Mouse (Mus musculus): ENCODE data around the gene Eif4b. TPM values are rescaled to one million over a fixed set of nuclear protein-coding genes. Genes with fewer than 3 reads are reported as not detected.

Eif4b gene
- total RNA-seq, 2 experiments from 2014 or later, result 130 to 147 TPM

DNA sequence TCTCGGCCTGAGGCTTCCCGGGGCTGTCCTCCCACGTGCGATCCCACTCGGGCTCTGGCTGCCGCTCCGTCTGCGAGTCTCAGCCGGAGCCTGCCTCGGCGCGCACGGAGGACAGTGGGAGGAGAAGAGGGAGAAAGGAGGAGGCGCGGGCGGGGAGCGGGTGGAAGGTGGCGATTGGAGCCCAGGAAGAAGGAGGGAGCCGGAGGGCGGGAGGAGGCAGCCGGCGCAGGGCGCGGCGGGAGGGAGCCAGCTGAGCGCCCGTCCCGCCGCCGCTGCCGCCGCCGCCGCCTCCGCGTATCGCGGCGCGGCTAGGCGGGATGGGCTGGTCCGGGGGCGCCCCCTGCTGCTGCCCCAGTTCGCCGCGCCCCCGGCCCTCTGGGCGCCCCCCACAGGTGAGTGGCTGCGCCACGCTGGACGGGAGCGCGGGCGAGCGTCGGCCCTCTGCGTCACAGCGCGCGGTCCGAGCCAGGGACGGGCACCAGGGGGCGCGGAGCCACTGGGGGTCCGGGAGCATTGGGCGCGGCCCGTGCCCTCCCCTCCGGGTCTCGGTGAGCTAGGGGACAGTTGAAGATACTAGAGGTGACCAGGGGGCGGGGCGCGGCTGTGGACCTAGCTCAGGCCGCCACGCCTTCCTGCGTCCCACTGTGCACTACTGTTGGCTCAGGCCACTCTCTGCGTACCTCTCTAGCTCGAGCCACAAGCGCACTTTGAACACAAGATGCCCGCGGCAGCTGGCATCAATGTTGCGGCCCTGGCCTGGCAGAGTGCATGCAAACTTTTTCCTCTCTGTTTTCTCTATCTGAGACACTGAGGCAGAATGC, 26.8 kb downstream of the Eif4b start, which contains the start of gene Tns2:
Gene Tns2 (plus strand): TSS at position 253 of the 821 bp plus-strand sequence.
- intact Hi-C loops (cut with DNase I), result no loop called here
- peak; percentile 86 to 89 for DNase-seq

DNA sequence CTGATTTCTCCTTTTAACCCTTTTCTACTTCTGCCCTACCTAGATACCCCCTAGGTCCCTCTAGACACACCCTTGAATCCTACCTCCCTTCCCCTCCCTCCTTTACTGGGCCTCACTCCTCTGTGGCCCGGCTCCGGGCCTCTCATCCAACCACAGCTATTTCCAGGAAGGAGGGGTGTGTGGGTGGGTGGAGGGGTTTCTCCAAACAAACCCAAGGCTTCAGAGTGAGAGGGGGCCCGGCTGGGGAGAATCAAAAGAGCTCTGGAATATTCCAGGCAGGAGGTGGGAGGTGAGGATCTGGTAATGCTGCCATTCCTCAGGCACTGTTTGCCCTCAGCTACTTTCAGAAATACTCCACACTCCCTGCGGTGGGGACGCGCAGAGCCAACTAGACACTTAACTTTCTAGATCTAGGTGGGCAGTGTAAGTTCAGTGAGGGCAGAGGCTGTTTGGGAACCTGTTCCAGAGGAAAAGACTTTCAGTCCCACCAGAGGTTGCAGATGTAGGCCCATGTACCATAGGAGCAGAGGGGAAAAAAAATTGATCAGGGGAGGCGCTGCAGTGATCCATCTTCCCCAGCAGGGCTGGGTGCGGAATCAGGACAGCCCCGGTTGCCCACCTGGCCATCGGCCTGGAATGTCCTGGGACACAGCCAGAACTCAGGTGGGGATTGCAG, 27.6 kb downstream of the Eif4b start:
- DNase-seq, result peak in 1 of 2 experiments; percentile 75
- intact Hi-C loops (cut with DNase I), result no loop called here

DNA sequence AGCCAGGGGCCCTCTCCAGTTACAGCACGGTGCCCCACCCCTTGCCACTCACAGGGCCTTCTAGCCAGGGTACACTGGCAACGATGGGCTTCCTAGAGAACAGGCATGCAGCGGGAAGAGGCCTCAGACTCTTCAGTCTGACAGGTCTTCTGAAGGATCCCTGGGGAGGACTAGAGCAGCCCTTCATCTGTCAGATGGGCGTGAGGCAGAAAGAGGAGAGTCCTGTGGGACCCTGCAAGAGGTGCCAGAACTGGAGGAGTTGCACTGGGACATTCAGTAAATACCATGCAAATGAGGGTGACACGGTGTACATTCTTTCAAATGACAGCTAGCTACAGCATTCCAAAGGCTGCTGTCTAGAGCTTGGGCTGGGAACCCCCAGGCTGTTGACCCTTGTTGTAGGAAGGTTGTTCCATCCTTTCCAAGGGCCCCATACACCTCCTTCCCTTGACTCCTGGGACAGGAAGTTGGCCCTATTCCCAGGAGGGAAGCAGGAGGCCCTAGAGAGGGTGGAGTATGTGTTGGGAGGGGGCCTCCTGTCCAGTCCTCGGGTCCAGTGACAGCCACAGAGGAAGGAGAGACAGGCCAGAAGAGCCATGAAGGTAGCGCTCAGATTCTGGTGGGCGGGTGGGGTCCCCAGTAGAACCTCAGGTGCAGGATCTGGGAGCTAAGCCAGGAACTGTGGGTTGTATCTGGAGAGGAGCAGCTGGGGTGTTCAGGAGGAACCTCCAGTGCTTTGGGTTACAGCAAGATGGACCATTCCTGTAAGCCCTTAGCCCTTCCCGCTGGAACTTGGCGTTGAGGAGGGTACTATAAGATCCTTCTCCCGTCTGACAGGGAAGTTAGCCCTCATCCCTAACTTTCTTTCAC, 28.3 kb downstream of the Eif4b start:
- intact Hi-C loops (cut with DNase I), result no loop called here
- DNase-seq, result peak; percentile 79 to 81

DNA sequence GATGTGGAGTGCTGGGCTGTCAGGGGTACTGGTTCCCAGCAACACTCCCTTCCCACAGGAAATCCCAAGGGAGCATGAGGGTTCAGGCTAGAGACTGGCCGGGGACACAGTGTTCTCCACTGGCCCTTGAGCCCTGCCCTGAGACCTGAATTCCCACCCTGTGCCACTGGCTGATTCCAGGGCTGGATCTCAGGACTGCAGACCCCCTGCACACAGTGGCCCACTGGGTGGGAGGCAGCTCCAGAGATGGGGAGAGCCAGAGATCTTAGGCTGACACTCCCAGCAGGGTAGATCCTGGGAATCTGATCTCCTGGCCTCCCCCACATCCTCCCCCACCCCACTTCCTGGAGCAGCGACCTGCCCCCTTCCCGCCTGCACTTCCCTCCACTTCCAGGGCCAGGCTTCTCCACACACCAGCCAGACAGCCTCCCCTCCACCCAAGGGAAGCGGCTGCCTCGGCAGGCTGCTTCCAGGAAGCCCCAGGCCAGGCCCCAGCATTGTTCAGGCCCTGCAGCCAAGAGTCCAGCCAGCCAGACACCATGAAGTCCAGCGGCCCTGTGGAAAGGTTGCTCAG, 29.1 kb downstream of the Eif4b start:
- peak; percentile 83 to 84 for DNase-seq
- intact Hi-C loops (cut with DNase I), result no loop called here

DNA sequence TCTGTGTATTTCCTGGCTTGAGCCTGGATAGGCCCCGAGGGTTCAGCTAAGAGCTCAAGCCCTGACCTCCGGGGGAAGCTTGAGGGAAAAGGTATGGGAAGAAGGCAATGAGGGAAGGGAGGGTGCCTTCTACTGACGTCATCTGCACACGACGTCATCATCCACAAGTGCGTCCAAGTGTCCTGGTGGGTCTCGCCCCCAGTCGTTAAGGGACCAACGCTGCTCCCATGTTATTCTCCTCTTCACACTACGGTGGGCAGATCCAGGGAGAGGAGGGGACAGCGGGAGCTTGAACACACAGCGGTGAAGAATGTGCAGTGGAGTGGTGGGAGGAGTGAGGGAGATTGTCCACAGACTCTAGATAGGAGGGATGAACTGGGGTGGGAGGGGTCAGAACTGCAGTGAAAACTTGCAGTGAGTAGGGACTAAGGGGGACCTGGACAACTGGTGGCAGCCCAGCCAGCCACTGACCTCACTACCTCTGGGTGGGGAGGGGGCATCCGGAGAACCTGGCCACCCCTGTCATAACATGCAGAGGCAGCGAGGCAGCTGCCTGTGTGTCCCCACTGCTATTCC, 29.9 kb downstream of the Eif4b start:
- DNase-seq, result peak; percentile 68 to 75
- intact Hi-C loops (cut with DNase I), result no loop called here

DNA sequence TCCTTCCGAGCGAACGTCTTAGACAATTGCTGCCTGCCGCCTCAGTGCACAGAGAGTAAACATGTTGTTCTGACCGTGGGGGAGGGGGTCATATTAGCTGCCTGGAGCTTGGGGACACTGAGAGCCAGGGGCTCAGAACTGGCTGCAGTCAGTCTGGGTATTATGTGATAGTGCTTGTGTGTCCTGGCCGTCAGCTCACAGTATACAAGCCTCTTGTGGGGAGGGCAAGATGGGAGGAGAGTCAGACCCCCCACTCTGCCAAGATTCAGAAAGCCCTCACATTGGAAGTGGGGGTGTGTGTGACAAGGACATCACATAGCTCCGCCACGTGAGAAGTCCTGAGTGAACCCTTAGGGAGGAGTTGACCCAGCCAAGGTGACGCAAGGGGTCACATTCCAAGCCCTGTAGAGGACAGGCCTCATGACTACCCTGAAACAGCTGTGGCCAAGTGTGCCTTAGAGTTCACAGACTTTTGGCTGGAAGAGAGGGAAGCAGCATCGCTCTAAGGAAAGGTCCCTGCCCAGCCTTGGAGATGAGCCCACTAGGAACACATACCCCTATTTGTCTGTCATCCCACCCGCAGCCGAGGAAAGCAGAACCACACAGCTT, 30.5 kb downstream of the Eif4b start:
- intact Hi-C loops (cut with DNase I), result no loop called here
- peak; percentile 85 to 91 for DNase-seq

DNA sequence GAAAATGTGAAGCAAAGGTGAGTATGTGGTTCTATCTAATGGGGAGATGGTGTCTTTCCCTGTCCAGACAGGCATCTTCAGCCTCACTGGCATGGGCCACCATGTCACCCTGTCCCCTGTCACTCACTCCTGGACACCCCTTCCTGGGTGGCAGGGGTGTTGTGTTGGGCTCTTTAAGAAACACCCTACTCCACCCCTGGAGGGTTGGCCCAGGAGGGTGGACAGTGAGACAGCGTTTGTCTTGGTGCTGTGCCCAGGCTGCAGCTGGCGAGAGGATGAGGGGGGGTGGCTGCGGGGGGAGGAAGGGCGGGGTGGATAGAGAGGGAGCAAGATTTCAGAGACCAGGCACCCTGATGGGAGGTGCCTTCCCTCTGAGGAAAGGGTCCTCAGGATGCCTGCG, 31.8 kb downstream of the Eif4b start:
- peak; percentile 87 for DNase-seq
- intact Hi-C loops (cut with DNase I), result loop anchor here (5.0 kb wide), 1 partner anchor 42 kb away; no protein-coding TSS in a partner anchor

DNA sequence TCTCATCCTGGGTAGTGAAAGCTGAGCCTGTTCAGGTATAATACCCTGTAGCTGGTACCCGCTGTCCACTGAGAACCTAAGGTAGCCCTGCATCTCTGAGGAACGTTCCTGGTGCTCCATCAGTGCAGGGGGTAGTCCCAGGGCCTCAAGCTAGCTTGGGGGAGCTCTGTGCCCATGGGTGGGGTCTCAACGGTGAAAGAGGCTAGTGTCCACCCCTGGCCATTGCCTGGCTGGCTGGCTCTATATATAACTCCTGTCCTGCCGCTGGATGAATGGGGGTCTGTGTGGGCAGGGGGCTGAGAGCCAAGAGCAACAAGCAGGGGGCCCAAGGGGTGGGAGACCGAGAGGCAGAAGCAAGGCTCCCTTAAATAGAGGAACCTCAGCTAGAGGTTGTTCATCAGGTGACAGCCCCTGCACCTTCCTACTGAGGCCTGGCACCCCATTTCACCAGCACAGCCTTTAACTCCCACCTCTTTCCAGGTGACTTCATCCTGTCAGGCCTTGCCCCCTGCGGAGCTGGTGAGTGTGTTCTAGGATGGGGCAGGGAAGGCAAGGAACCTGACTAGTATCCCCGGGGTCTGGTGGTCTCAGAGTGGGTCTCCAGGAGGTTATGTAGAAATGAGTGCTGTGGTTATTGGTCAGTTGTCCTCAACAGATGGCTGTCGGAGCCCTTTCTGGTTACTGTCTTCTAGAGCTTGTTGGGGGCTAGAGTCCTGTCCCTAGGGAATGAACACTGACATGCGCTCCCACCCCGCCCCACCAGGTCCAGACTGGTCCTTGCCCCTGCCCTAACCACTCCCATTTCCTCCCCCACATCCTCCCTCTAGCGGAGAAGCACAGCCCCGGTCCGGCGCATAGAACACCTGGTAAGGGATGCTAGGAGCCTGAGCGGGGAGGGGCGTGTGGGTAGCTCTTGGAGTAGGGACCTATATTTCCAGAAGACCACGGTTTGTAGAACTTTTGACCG, 32.5 kb downstream of the Eif4b start:
- intact Hi-C loops (cut with DNase I), result loop anchor here (5.0 kb wide), 1 partner anchor 41 kb away; no protein-coding TSS in a partner anchor
- no peak for DNase-seq

DNA sequence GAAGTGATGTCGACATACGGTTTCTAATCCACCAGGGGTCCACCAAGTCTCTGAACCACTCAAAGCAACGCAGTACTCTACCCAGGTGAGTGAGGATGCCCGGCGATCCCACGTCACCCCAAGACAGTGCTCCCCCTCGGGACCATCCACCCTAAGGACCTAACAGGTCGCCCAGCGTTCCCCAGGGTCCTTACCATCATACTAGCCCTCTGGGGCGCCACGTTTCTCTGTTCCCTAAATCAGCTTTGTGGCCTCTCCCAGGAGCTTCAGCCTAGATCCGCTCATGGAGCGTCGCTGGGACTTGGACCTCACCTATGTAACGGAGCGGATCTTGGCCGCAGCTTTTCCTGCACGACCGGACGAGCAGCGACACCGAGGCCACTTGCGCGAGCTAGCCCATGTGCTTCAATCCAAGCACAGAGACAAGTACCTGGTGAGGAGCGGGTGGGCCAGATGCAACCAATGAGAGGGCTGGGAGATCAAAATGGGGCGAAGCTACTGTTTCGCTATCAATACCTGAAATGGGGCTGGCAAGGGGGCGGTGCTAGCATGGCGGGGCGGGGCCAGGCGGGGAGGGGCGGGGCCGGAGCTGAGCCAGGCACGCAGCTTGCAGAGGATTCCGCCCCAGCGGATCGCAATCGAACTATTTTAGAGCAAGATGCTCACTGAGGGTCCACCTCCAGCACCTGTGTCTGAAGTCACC, 33.3 kb downstream of the Eif4b start:
- intact Hi-C loops (cut with DNase I), result loop anchor here (5.0 kb wide), 1 partner anchor 40 kb away; no protein-coding TSS in a partner anchor
- DNase-seq, result no peak

DNA sequence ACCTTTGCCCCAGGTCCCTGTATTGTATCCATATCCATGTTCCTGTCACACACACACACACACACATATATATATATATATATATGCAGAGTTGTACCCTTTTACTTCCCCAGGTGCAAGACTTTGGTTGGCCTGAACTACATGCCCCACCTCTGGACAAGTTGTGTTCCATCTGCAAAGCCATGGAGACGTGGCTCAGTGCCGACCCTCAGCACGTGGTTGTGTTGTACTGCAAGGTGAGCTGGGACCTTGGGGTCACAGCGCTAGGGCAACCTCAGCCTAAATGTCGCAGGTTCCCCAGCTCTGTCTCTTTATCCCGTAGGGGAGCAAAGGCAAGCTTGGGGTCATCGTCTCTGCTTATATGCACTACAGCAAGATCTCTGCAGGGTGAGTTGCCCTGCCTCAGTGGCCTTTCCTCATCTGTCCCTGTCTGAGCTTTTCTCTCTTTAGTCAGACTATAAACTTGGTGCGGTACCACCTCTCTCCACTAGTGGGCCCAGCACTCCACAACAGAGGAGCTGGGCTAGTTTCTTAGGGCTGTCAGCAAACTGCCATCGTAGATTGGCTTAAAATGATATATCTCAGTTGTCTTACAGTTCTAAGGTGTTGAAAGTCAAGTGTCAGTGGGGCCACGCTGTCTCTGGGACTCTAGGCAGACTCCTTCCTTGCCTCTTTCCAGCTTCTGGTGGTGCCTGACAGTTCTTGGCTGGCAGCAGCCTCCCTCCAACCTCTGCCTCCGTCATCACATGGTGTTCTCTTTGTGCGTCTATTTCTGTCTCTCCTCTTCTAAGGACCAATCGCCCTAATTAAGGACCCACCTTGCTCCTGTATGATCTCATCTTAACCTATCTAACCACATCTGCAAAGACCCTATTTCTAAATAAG, 34.4 kb downstream of the Eif4b start:
- peak; percentile 60 to 78 for DNase-seq
- intact Hi-C loops (cut with DNase I), result loop anchor here (5.0 kb wide), 1 partner anchor 39 kb away; no protein-coding TSS in a partner anchor

DNA sequence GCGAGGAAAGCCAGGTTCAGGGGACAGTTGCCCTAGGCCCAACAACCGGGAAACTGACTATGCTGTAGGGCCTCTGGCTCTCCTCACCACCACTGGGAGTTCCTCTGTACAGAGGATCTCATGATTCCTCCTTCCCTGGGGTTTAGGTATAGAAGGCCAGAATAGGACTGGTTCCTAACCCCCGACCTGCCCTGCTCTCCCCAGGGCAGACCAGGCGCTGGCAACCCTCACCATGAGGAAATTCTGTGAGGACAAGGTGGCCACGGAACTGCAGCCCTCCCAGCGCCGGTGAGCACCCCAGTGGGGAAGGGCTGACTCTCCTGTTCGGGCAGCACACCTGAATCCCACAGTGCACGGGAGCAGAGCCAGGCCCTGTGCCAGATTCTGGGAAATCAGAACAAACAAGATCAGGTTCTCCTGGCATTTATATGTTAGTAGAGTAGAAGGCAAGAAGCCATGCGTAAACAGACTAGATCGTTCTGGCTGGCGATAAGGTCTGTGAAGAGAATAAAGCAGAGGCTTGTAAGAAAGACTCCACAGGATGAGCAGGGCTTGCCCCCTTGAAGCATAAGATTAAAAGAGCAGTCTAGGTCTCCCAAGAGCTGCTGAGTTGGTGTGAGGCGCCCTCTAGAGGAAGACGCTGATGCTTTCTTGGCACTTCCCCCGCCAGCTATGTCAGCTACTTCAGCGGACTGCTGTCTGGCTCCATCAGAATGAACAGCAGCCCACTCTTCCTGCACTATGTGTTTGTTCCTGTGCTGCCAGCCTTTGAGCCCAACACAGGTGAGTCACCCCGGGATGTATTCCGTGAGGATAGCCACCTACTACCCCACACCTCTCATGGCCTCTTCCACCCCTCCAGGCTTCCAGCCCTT, 35.3 kb downstream of the Eif4b start:
- intact Hi-C loops (cut with DNase I), result loop anchor here (5.0 kb wide), 1 partner anchor 38 kb away; no protein-coding TSS in a partner anchor
- DNase-seq, result peak; percentile 80 to 86

DNA sequence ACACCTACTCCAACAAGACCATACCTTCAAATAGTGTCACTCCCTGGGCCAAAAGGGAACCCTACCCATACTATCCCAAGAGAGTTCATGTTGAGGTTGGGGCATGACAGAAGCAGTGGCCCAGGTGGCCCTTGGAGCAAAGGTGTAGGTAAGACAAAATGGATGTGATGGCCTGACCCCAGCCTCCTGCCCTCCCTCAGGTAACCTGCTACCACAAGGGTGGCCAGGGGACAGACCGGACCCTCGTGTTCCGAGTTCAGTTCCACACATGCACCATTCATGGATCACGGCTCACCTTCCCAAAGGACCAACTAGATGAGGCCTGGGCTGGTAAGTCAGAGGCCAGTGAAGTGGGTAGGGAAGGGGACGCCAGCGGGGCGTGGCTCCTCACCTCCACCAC, 36.7 kb downstream of the Eif4b start:
- intact Hi-C loops (cut with DNase I), result no loop called here

DNA sequence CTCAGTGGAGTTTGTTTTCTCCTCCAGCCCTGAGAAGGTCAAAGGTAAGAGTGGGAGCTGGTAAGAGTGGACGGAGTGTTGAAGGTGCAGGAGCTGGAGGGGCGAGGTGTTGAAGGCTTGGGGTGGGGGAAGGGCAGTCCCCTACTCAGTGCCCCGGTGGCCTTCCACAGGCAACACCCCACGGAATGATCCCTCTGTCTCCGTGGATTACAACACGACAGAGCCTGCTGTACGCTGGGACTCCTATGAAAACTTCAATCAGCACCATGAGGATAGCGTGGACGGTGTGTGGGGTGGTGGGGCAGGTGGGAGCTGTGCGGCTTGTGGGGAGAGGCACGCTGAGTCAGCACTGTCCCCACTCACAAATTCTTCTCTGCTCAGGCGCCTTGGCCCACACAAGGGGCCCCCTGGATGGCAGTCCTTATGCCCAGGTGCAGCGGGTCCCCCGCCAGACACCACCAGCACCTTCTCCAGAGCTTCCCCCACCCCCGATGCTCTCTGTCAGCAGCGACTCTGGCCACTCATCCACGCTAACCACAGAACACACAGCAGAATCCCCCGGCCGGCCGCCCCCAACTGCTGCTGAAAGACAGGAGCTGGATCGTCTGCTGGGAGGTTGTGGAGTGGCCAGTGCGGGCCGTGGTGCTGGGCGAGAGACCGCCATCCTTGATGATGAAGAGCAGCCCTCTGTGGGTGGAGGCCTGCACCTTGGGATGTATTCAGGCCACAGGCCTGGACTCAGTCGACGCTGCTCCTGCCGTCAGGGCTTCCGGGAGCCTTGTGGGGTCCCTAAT, 37.3 kb downstream of the Eif4b start:
- intact Hi-C loops (cut with DNase I), result no loop called here
- no peak for DNase-seq

More for the DNA sequence above, 36.7 kb downstream of the Eif4b start:
- DNase-seq, result no peak

DNA sequence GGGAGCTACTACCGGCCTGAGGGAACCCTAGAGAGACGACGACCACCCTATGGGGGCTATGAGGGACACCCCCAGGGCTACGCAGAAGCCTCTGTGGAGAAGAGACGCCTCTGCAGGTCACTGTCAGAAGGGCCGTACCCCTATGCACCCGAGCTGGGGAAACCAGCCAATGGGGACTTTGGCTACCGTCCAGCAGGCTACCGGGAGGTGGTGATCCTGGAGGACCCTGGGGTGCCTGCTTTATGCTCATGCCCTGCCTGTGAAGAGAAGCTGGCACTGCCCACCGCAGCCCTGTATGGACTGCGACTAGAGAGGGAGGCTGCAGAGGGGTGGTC, 37.9 kb downstream of the Eif4b start:
- intact Hi-C loops (cut with DNase I), result no loop called here
- DNase-seq, result no peak

DNA sequence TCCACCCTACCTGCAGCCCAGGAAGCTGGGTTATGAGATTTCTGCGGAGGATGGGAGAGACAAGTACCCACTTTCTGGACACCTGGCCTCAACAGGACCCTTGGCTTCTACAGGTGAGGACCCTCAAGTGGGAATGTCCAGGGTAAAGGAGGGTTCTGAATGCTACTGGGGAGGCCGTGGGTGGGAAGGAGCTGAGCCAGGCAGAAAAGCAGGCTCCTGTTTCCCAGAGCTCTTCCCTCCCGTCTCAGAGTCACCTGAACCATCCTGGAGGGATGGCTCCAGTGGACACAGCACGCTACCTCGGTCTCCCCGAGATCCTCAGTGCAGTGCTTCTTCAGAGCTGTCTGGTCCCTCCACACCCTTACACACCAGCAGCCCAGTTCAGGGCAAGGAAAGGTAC, 38.6 kb downstream of the Eif4b start:
- intact Hi-C loops (cut with DNase I), result no loop called here
- DNase-seq, result no peak

All from heart, postnatal 14 days (tissue).